Mouse (Mus musculus) left cerebral cortex, adult 18-20 months (tissue): ENCODE data around the gene Gm9833. TPM values are rescaled to one million over a fixed set of nuclear protein-coding genes. Genes with fewer than 3 reads are reported as not detected.
"Not testable (repeated sequence)": the region's sequence is repeated elsewhere in the genome, so short reads cannot be mapped to it uniquely, and the experiment has no call there.

ENCODE experiments used
- DNase-seq, 2 experiments: peaks; one replicate each; pipeline ENCODE4 v3.0.0; 2021 to 2022; ENCODE audit warnings: low spot score in 2 of 2, mixed read lengths in 1 of 2
- long read RNA-seq, 2 experiments: library from polyadenylated mRNA; stranded (forward); transcript quantifications; one replicate each; pipeline ENCODE4 v2.0.0; 2021
- total RNA-seq, 2 experiments: library from RNA; stranded (reverse); gene quantifications; 2 replicates each; pipeline ENCODE4 v1.2.3; 2021

Gm9833 gene
- 10 to 100 TPM in 1 of 2 experiments, 1 to 10 TPM in 1; 8.2 to 11.2 TPM for total RNA-seq
- long read RNA-seq, experiment 1 = 0 reads
- long read RNA-seq, experiment 2, partial matches to known transcripts = 0 of 1 reads
- long read RNA-seq, experiment 2, other reads (novel, unspliced or antisense) = 1 of 1 reads

- not testable (repeated sequence) for DNase-seq
These were observed at the start of gene Gm9833 for GRCm38 (mm10) chr3:10087994-10088393. Gene Gm9833, plus strand, starts transcription at chr3:10088110.

GRCm38 (mm10) chr3:10070070-10070469 lies 17.8 kb upstream of the Gm9833 start:
- DNase-seq = no peak

- DNase-seq = no peak
These were observed 12.1 kb upstream of the Gm9833 start for GRCm38 (mm10) chr3:10075826-10076225.

GRCm38 (mm10) chr3:10077096-10077841 lies 10.6 kb upstream of the Gm9833 start:
- no peak for DNase-seq

GRCm38 (mm10) chr3:10078113-10078512 lies 9.8 kb upstream of the Gm9833 start:
- DNase-seq = no peak

GRCm38 (mm10) chr3:10081336-10081735 lies 6.6 kb upstream of the Gm9833 start:
- DNase-seq = no peak

- DNase-seq = peak in 1 of 2 experiments; percentile 9
These were observed 5.9 kb upstream of the Gm9833 start for GRCm38 (mm10) chr3:10081911-10082541.

- DNase-seq = no peak
These were observed 5.3 kb upstream of the Gm9833 start for GRCm38 (mm10) chr3:10082545-10083062.

GRCm38 (mm10) chr3:10084102-10084501 lies 3.8 kb upstream of the Gm9833 start:
- DNase-seq = no peak

GRCm38 (mm10) chr3:10085396-10086119 lies 2.4 kb upstream of the Gm9833 start:
- peak in 1 of 2 experiments; percentile 9 for DNase-seq

GRCm38 (mm10) chr3:10087511-10087910 lies 399 bp upstream of the Gm9833 start:
- no peak for DNase-seq

GRCm38 (mm10) chr3:10091616-10092140 lies 3.8 kb downstream of the Gm9833 start:
- DNase-seq = no peak

GRCm38 (mm10) chr3:10092499-10092898 lies 4.6 kb downstream of the Gm9833 start:
- no peak for DNase-seq

GRCm38 (mm10) chr3:10092914-10093313 lies 5.0 kb downstream of the Gm9833 start:
- no peak for DNase-seq

- no peak for DNase-seq
These were observed 7.2 kb downstream of the Gm9833 start for GRCm38 (mm10) chr3:10095076-10095622.

GRCm38 (mm10) chr3:10099756-10100155 lies 11.8 kb downstream of the Gm9833 start:
- no peak for DNase-seq

GRCm38 (mm10) chr3:10111570-10111969 lies 23.7 kb downstream of the Gm9833 start:
- no peak for DNase-seq

GRCm38 (mm10) chr3:10112196-10112595 lies 24.3 kb downstream of the Gm9833 start:
- no peak for DNase-seq

GRCm38 (mm10) chr3:10112660-10113059 lies 24.8 kb downstream of the Gm9833 start:
- no peak for DNase-seq

GRCm38 (mm10) chr3:10116531-10116930 lies 28.6 kb downstream of the Gm9833 start:
- no peak for DNase-seq

GRCm38 (mm10) chr3:10121232-10121631 lies 33.3 kb downstream of the Gm9833 start:
- DNase-seq = no peak
